Mouse (Mus musculus) neutrophil, adult 65 days (primary cell): ENCODE results near the gene Plpp2. TPM values are rescaled to one million over a fixed set of nuclear protein-coding genes. Genes with fewer than 3 reads are reported as not detected.

ENCODE experiments used
- total RNA-seq: library from RNA; stranded (reverse); gene quantifications from 2 replicates; pipeline ENCODE4 v1.2.4, GENCODE M21; 2023

Gene Plpp2
- 3.0 and 4.0 TPM in 2 replicates for total RNA-seq

GRCm38 (mm10) chr10:79533126-79533911 is at the start of gene Plpp2:
Gene Plpp2, minus strand, starts transcription at chr10:79533796.

GRCm38 (mm10) chr10:79554330-79555237 is 21.0 kb upstream of the Plpp2 start, which contains the start of gene Mier2:
Gene Mier2, minus strand, starts transcription at chr10:79555199.

Other genes with a start within 250 kb of the Plpp2 start
- not detected in 2 replicates for gene Vmn2r82, start 177.3 kb downstream of the Plpp2 start, total RNA-seq
- gene Vmn2r83, start 65.1 kb downstream of the Plpp2 start, total RNA-seq = not detected in 2 replicates
- 7.8 and 8.8 TPM in 2 replicates for gene Mier2, start 21.4 kb upstream of the Plpp2 start, total RNA-seq
- not detected in 2 replicates for gene Theg, start 53.5 kb upstream of the Plpp2 start, total RNA-seq
- gene C2cd4c, start 80.2 kb upstream of the Plpp2 start, total RNA-seq = not detected in 2 replicates
- not detected in 2 replicates for gene Shc2, start 104.1 kb upstream of the Plpp2 start, total RNA-seq
- not detected in 2 replicates for gene Odf3l2, start 111.9 kb upstream of the Plpp2 start, total RNA-seq
- gene Madcam1, start 130.8 kb upstream of the Plpp2 start, total RNA-seq = not detected in 2 replicates
- gene Tpgs1, start 135.6 kb upstream of the Plpp2 start, total RNA-seq = 16.1 and 19.4 TPM in 2 replicates
- 62.7 and 69.8 TPM in 2 replicates for gene Cdc34, start 148.4 kb upstream of the Plpp2 start, total RNA-seq
- 1.6 and 2.3 TPM in 2 replicates for gene Gzmm, start 155.2 kb upstream of the Plpp2 start, total RNA-seq
- 78.7 and 95.6 TPM in 2 replicates for gene Bsg, start 170.7 kb upstream of the Plpp2 start, total RNA-seq
- not detected in 2 replicates for gene Hcn2, start 182.8 kb upstream of the Plpp2 start, total RNA-seq
- gene Polrmt, start 212.8 kb upstream of the Plpp2 start, total RNA-seq = 10.1 and 11.3 TPM in 2 replicates
- not detected in 2 replicates for gene Fgf22, start 221.3 kb upstream of the Plpp2 start, total RNA-seq
- gene Rnf126, start 233.2 kb upstream of the Plpp2 start, total RNA-seq = 18.7 and 24.0 TPM in 2 replicates
- gene Fstl3, start 243.5 kb upstream of the Plpp2 start, total RNA-seq = 3.4 and 5.5 TPM in 2 replicates